Mouse (Mus musculus): Measurements from ENCODE around the gene Tmem179b.

Tmem179b gene

GRCm38 (mm10) chr19:8786008-8786781 is 11.9 kb upstream of the Tmem179b start, which contains the start of gene Taf6l:
Gene Taf6l, minus strand, starts transcription at chr19:8786417.
- peak; percentile 98 for DNase-seq (ENCODE audit: low read depth)

- peak; percentile 40 for DNase-seq (ENCODE audit: low read depth)
Observed at GRCm38 (mm10) chr19:8774951-8775421, 719 bp upstream of the Tmem179b start.

GRCm38 (mm10) chr19:8773409-8773808 is 858 bp downstream of the Tmem179b start:
- peak; percentile 49 for DNase-seq (ENCODE audit: low read depth)

GRCm38 (mm10) chr19:8772996-8773395 is 1.3 kb downstream of the Tmem179b start:
- peak; percentile 70 for DNase-seq (ENCODE audit: low read depth)

- DNase-seq (ENCODE audit: low read depth) = peak; percentile 83
Observed at GRCm38 (mm10) chr19:8770567-8771270, 3.5 kb downstream of the Tmem179b start, which contains the start of gene Tmem223. Gene Tmem223, plus strand, starts transcription at chr19:8770996.

- DNase-seq (ENCODE audit: low read depth) = no peak
Observed at GRCm38 (mm10) chr19:8765562-8765961, 8.7 kb downstream of the Tmem179b start.

- no peak for DNase-seq (ENCODE audit: low read depth)
Observed at GRCm38 (mm10) chr19:8763276-8763675, 11.0 kb downstream of the Tmem179b start.

GRCm38 (mm10) chr19:8760757-8761156 is 13.5 kb downstream of the Tmem179b start:
- DNase-seq (ENCODE audit: low read depth) = no peak

GRCm38 (mm10) chr19:8758899-8759298 is 15.4 kb downstream of the Tmem179b start:
- DNase-seq (ENCODE audit: low read depth) = no peak

GRCm38 (mm10) chr19:8757471-8757998 is 16.7 kb downstream of the Tmem179b start:
- peak; percentile 48 for DNase-seq (ENCODE audit: low read depth)

GRCm38 (mm10) chr19:8756635-8757387 is 17.5 kb downstream of the Tmem179b start, which contains the start of gene Nxf1:
Gene Nxf1, plus strand, starts transcription at chr19:8757073.
- DNase-seq (ENCODE audit: low read depth) = peak; percentile 94

GRCm38 (mm10) chr19:8755652-8756051 is 18.6 kb downstream of the Tmem179b start:
- no peak for DNase-seq (ENCODE audit: low read depth)

- DNase-seq (ENCODE audit: low read depth) = peak; percentile 54
Observed at GRCm38 (mm10) chr19:8747368-8747767, 26.9 kb downstream of the Tmem179b start.

- DNase-seq (ENCODE audit: low read depth) = no peak
Observed at GRCm38 (mm10) chr19:8745382-8745781, 28.9 kb downstream of the Tmem179b start.

GRCm38 (mm10) chr19:8742176-8742575 is 32.1 kb downstream of the Tmem179b start:
- peak; percentile 20 for DNase-seq (ENCODE audit: low read depth)

- peak; percentile 100 for DNase-seq (ENCODE audit: low read depth)
Observed at GRCm38 (mm10) chr19:8741243-8741869, 32.9 kb downstream of the Tmem179b start, which contains the start of gene Stx5a. Gene Stx5a, plus strand, starts transcription at chr19:8741413.

- DNase-seq (ENCODE audit: low read depth) = no peak
Observed at GRCm38 (mm10) chr19:8740603-8741002, 33.7 kb downstream of the Tmem179b start, which contains the start of gene 1700092M07Rik. Gene 1700092M07Rik, plus strand, starts transcription at chr19:8740718.

- DNase-seq (ENCODE audit: low read depth) = no peak
Observed at GRCm38 (mm10) chr19:8739646-8740045, 34.6 kb downstream of the Tmem179b start.

GRCm38 (mm10) chr19:8738911-8739310 is 35.4 kb downstream of the Tmem179b start:
- no peak for DNase-seq (ENCODE audit: low read depth)

GRCm38 (mm10) chr19:8736160-8736467 is 38.2 kb downstream of the Tmem179b start:
- DNase-seq (ENCODE audit: low read depth) = no peak

GRCm38 (mm10) chr19:8735389-8736159 is 38.7 kb downstream of the Tmem179b start, which contains the start of gene Wdr74:
Gene Wdr74, plus strand, starts transcription at chr19:8735827.
- DNase-seq (ENCODE audit: low read depth) = peak; percentile 92

Data from 416B (cell line).